Mouse (Mus musculus): ENCODE results near the gene Gm5128. TPM values are rescaled to one million over a fixed set of nuclear protein-coding genes. Genes with fewer than 3 reads are reported as not detected.

Gene Gm5128
- polyA plus RNA-seq (2015; fragmentation: Illumina TruSeq; extraction: RNeasy Lipid Tissue Mini Kit (QIAGEN cat#74804); ENCODE audit: insufficient read depth, low read depth, low replicate concordance): not detected

GRCm38 (mm10) chrX:135372984-135373383 is at the start of gene Gm5128:
Gm5128 (plus strand) TSS chrX:135373284.

Other genes starting within 250 kb of the Gm5128 start
- not detected for gene Gm15023, start 195.7 kb upstream of the Gm5128 start, polyA plus RNA-seq (2015; fragmentation: Illumina TruSeq; extraction: RNeasy Lipid Tissue Mini Kit (QIAGEN cat#74804); ENCODE audit: insufficient read depth, low read depth, low replicate concordance)
- not detected for gene Tceal6, start 162.6 kb upstream of the Gm5128 start, polyA plus RNA-seq (2015; fragmentation: Illumina TruSeq; extraction: RNeasy Lipid Tissue Mini Kit (QIAGEN cat#74804); ENCODE audit: insufficient read depth, low read depth, low replicate concordance)
- not detected for gene Pramel3, start 71.0 kb upstream of the Gm5128 start, polyA plus RNA-seq (2015; fragmentation: Illumina TruSeq; extraction: RNeasy Lipid Tissue Mini Kit (QIAGEN cat#74804); ENCODE audit: insufficient read depth, low read depth, low replicate concordance)
- not detected for gene Gm7903, start 60.6 kb downstream of the Gm5128 start, polyA plus RNA-seq (2015; fragmentation: Illumina TruSeq; extraction: RNeasy Lipid Tissue Mini Kit (QIAGEN cat#74804); ENCODE audit: insufficient read depth, low read depth, low replicate concordance)
- not detected for gene AV320801, start 121.3 kb downstream of the Gm5128 start, polyA plus RNA-seq (2015; fragmentation: Illumina TruSeq; extraction: RNeasy Lipid Tissue Mini Kit (QIAGEN cat#74804); ENCODE audit: insufficient read depth, low read depth, low replicate concordance)
- not detected for gene Nxf7, start 225.5 kb downstream of the Gm5128 start, polyA plus RNA-seq (2015; fragmentation: Illumina TruSeq; extraction: RNeasy Lipid Tissue Mini Kit (QIAGEN cat#74804); ENCODE audit: insufficient read depth, low read depth, low replicate concordance)

Data from pancreas, adult 10 weeks (tissue).